Mouse (Mus musculus) embryonic facial prominence, embryonic 13.5 days (tissue): ENCODE results near the gene Ppt2. TPM values are rescaled to one million over a fixed set of nuclear protein-coding genes. Genes with fewer than 3 reads are reported as not detected.

ENCODE experiments used
- ATAC-seq: fragments of 200-750 bp; cut with Nextera tagmentation; 2 replicates; pipeline ENCODE4 v1.8.0; 2017; ENCODE audit warnings: low read depth; ENCODE audit not compliant: insufficient number of reproducible peaks, insufficient read depth, low FRiP score, low TSS enrichment
- H3K27ac ChIP-seq: fragments of 300-500 bp; sonication (generic); 2 replicates; pipeline ENCODE4 v1.5.1; 2015; ENCODE audit warnings: moderate library complexity, mild to moderate bottlenecking, inconsistent platforms
- H3K27me3 ChIP-seq: fragments of 300-500 bp; sonication (generic); 2 replicates; pipeline ENCODE4 v1.6.1; 2015; ENCODE audit warnings: mild to moderate bottlenecking, inconsistent platforms
- H3K36me3 ChIP-seq: fragments of 300-500 bp; sonication (generic); 2 replicates; pipeline ENCODE4 v1.6.1; 2015; ENCODE audit warnings: mild to moderate bottlenecking, inconsistent platforms
- H3K4me1 ChIP-seq: fragments of 300-500 bp; sonication (generic); 2 replicates; pipeline ENCODE4 v1.6.1; 2015; ENCODE audit warnings: inconsistent platforms
- H3K4me2 ChIP-seq: fragments of 300-500 bp; sonication (generic); 2 replicates; pipeline ENCODE4 v1.6.1; 2015; ENCODE audit warnings: moderate library complexity, mild to moderate bottlenecking, inconsistent platforms
- H3K4me3 ChIP-seq: fragments of 300-500 bp; sonication (generic); 2 replicates; pipeline ENCODE4 v1.5.1; 2015; ENCODE audit warnings: mild to moderate bottlenecking, inconsistent platforms
- H3K9ac ChIP-seq: fragments of 300-500 bp; sonication (generic); 2 replicates; pipeline ENCODE4 v1.6.1; 2015; ENCODE audit warnings: mild to moderate bottlenecking, inconsistent platforms
- H3K9me3 ChIP-seq: fragments of 300-500 bp; sonication (generic); 2 replicates; pipeline ENCODE4 v1.6.1; 2016; ENCODE audit warnings: inconsistent platforms
- WGBS: fragments of 180-500 bp; shearing (Covaris S2); methylation state at CpG from one replicate; pipeline ENCODE4 v1.1.7; 2015; ENCODE audit warnings: mixed read lengths; 5-methylcytosine and 5-hydroxymethylcytosine counted together
- polyA plus RNA-seq: library from polyadenylated mRNA; unstranded; fragments of >200 nt; fragmentation: Nextera tagmentation; extraction: Ambion mirVana; gene quantifications from 2 replicates; pipeline ENCODE4 v1.2.1, GENCODE M21; 2015

The Ppt2 gene
- 21.6 and 22.2 TPM in 2 replicates for polyA plus RNA-seq

DNA sequence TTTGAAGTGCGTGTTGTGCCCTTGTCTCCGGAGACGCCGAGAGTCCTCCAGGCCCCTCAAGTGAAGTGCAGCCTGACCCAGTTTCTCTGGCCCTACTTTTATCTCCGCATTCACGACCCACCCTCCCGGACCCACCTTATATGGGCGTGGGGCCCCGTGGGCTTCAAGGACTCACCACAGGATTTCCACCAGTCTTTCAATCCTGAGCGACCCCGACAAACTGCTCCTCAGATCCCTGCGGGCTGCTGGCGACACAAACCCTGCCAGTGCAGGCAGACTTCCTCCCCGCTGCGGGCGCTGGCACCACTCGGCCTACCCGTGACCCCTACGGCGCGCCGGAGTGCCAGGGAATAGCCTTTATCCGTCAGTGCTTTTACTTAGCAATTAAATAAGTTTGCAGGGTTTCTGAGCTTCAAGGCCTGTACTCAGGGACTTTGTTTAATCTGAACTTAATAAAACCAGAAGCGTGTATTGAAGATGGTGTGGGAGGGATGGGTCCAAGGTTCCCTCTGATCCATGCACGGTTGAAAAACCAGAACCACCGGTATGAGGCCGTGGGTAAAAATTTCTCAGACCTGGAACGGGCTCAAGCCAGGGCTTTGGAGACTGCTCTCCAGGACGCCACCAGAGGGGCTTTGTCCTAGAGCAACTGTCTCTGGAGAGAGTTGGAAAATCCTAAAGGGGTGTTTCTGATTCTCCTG, at the start of gene Ppt2:
Gene Ppt2 (minus strand): TSS at position 568 of the 701 bp plus-strand sequence.
- no peak for ATAC-seq
- peak within 1 kb of the TSS; percentile 91 for H3K4me2 ChIP-seq
- H3K36me3 ChIP-seq: peaks cover 17% of the 10 kb centered on the region
- WGBS: 2% methylated on average over 29 of the region's 29 CpGs
- H3K9me3 ChIP-seq: no peaks in the 10 kb centered on the region
- H3K4me3 ChIP-seq: peak within 1 kb of the TSS; percentile 82
- peaks cover 61% of the 10 kb centered on the region for H3K4me1 ChIP-seq
- H3K9ac ChIP-seq: peak within 1 kb of the TSS; percentile 83
- H3K27ac ChIP-seq: peak within 1 kb of the TSS; percentile 97
- peaks cover 38% of the 10 kb centered on the region for H3K27me3 ChIP-seq

- H3K4me1 ChIP-seq: peaks cover 26% of the 10 kb centered on the region
- no peak overlapping the region for H3K4me3 ChIP-seq
- no peak overlapping the region for H3K27ac ChIP-seq
- no peak for ATAC-seq
- no peak overlapping the region for H3K4me2 ChIP-seq
- H3K36me3 ChIP-seq: no peaks in the 10 kb centered on the region
- H3K9me3 ChIP-seq: no peaks in the 10 kb centered on the region
- H3K9ac ChIP-seq: no peak overlapping the region
- WGBS: 69% methylated on average over 12 of the region's 12 CpGs
- peaks cover 89% of the 10 kb centered on the region for H3K27me3 ChIP-seq
Measured at GRCm38 (mm10) chr17:34676671-34677070, 48.4 kb upstream of the Ppt2 start.

DNA sequence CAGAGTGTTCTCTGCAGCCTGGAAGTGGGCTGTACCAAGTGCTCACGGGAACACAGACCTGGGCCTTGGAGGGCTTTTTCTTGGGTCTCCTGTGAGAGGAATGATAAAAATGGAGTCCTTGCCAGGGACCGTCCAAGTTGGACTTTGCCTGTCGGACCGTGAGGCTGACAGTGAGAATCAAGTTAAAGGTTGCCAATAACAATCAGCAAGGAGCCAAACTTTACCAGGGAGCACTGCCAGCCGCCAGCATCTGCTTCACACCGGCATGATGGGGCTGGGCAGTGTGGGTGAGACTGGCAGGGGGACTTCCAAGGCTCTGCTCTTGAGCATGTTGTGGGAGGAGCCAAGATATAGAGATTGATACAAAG, 47.8 kb upstream of the Ppt2 start:
- no peaks in the 10 kb centered on the region for H3K9me3 ChIP-seq
- WGBS: 80% methylated on average over 6 of the region's 6 CpGs
- no peak overlapping the region for H3K4me2 ChIP-seq
- H3K4me3 ChIP-seq: no peak overlapping the region
- no peak overlapping the region for H3K27ac ChIP-seq
- no peak for ATAC-seq
- peaks cover 26% of the 10 kb centered on the region for H3K4me1 ChIP-seq
- H3K36me3 ChIP-seq: no peaks in the 10 kb centered on the region
- peaks cover 95% of the 10 kb centered on the region for H3K27me3 ChIP-seq
- no peak overlapping the region for H3K9ac ChIP-seq

GRCm38 (mm10) chr17:34675205-34676092, 47.1 kb upstream of the Ppt2 start:
- Histone ChIP-seq H3K9me3 (no peaks in the 10 kb centered on the region), H3K36me3 (no peaks in the 10 kb centered on the region), H3K4me1 (peaks cover 24% of the 10 kb centered on the region), H3K4me2 (no peak overlapping the region), H3K4me3 (no peak overlapping the region), H3K9ac (no peak overlapping the region), H3K27me3 (peaks cover 100% of the 10 kb centered on the region), H3K27ac (no peak overlapping the region)
- ATAC-seq: no peak; the same call in 1 of the 2 replicates
- 70% methylated on average over 13 of the region's 13 CpGs for WGBS

DNA sequence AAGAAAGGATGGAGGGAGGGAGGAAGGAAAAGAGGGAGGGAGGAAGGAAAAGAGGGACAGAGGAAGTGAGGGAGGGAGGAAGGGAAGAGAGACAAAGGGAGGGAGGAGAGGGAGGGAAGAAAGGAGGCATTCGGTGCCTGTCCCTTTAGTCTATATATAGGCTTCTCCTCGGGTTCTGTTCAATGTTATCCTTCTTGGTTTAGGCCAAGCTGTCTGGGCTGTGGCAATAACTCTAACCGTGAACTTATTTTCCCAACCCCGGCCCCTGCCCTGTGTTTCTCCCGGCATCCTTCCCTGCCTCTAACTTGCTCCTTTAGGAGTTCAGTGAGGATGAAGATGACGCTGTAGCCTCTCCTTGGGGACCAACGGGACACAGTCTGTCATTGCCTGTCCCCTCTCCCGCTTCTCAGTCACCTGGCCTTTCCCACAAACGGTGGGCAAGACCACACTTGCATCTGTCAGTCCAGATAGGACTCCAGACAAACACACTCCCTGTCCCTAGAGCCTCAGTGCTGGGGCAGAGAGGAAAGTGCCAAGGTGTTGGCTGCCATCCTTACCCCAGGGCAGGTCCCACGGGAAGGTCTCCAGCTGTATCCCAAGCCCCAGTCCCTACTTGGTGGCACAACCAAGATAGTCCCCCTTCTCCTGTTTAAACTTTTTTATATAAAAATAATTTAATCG, 46.4 kb upstream of the Ppt2 start:
- Histone ChIP-seq H3K9ac (no peak overlapping the region), H3K27ac (no peak overlapping the region), H3K36me3 (no peaks in the 10 kb centered on the region), H3K9me3 (no peaks in the 10 kb centered on the region), H3K4me3 (no peak overlapping the region), H3K4me2 (no peak overlapping the region), H3K4me1 (peaks cover 17% of the 10 kb centered on the region), H3K27me3 (peaks cover 100% of the 10 kb centered on the region)
- WGBS: 63% methylated on average over 11 of the region's 11 CpGs
- no peak for ATAC-seq

GRCm38 (mm10) chr17:34673139-34673538, 44.8 kb upstream of the Ppt2 start:
- ATAC-seq: no peak
- 79% methylated on average over 7 of the region's 7 CpGs for WGBS
- Histone ChIP-seq H3K4me3 (no peak overlapping the region), H3K9ac (no peak overlapping the region), H3K36me3 (no peaks in the 10 kb centered on the region), H3K9me3 (no peaks in the 10 kb centered on the region), H3K27me3 (peaks cover 94% of the 10 kb centered on the region), H3K4me1 (peaks cover 17% of the 10 kb centered on the region), H3K27ac (no peak overlapping the region), H3K4me2 (no peak overlapping the region)

DNA sequence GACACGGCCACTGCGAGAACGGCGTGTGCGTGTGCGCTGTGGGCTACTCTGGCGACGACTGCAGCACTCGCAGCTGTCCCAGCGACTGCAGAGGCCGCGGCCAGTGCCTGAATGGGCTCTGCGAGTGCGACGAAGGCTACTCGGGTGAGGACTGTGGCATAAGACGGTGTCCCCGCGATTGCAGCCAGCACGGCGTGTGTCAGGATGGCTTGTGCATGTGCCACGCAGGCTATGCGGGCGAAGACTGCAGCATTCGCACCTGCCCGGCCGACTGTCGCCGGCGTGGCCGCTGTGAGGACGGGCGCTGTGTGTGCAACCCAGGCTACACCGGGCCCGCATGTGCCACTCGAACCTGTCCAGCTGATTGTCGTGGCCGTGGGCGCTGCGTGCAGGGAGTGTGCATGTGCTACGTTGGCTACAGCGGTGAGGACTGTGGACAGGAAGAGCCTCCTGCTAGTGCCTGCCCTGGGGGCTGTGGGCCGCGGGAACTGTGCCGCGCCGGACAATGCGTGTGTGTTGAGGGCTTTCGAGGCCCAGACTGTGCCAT, 44.0 kb upstream of the Ppt2 start:
- H3K4me1 ChIP-seq: peaks cover 17% of the 10 kb centered on the region
- H3K4me2 ChIP-seq: peak overlapping the region; percentile 65
- H3K27ac ChIP-seq: no peak overlapping the region
- H3K4me3 ChIP-seq: peak overlapping the region; percentile 40
- WGBS: 32% methylated on average over 49 of the region's 49 CpGs
- no peak for ATAC-seq
- no peaks in the 10 kb centered on the region for H3K36me3 ChIP-seq
- H3K27me3 ChIP-seq: peaks cover 90% of the 10 kb centered on the region
- peak overlapping the region; percentile 66; the same call in 1 of the 2 replicates for H3K9ac ChIP-seq
- 0 out of 2 replicates have a peak, but pooled peaks cover 4% of the 10 kb centered on the region for H3K9me3 ChIP-seq

DNA sequence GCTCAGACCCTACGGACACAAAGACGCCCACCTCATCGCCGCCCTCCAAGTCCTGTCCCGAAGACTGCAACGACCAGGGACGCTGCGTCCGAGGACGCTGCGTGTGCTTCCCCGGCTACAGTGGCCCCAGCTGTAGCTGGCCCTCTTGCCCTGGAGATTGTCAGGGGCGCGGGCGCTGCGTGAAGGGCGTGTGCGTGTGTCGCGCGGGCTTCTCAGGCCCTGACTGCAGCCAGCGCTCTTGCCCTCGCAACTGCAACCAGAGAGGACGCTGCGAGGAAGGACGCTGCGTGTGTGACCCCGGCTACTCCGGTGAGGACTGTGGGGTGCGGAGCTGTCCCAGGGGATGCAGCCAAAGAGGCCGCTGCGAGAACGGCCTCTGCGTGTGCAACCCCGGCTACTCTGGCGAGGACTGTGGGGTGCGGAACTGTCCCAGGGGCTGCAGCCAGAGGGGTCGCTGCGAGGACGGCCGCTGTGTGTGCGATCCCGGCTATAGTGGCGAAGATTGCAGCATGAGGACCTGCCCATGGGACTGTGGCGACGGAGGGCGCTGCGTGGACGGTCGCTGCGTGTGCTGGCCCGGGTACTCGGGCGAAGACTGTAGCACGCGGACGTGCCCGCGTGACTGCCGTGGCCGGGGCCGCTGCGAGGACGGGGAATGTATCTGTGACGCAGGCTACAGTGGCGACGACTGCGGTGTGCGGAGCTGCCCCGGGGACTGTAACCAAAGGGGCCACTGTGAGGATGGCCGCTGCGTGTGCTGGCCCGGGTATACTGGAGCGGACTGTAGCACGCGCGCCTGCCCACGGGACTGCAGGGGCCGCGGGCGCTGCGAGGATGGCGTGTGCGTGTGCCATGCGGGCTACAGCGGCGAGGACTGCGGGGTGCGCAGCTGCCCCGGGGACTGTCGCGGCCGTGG, 43.1 kb upstream of the Ppt2 start:
- H3K27me3 ChIP-seq: peaks cover 84% of the 10 kb centered on the region
- WGBS: 7% methylated on average over 92 of the region's 93 CpGs
- no peak for ATAC-seq

DNA sequence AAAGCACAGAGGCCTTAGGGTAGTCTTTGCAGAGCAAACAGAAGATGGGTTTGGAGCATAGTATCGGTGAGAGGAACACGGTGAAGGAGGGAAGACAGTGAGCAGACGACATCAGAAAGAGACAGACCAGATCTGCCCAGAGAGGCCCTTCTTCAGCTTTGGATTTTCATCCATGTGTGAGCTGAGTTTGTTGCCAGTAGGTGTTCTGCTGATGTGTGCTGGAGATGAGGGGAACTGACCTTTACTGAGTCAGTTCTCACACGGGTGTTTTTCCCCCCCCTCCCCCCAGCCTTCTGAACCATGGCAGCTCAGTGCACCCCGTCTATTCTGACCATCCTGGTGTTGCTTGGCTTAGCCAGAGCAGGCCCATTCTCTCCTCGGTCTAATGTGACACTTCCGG, 41.9 kb upstream of the Ppt2 start, which contains the start of gene Tnxb:
Gene Tnxb (plus strand): TSS at position 301 of the 400 bp plus-strand sequence.
- Histone ChIP-seq H3K4me2 (peak within 1 kb of the TSS; percentile 65), H3K9me3 (0 out of 2 replicates have a peak, but pooled peaks cover 4% of the 10 kb centered on the region), H3K9ac (peak within 1 kb of the TSS; percentile 66), H3K4me1 (peaks cover 17% of the 10 kb centered on the region), H3K36me3 (no peaks in the 10 kb centered on the region), H3K27me3 (peaks cover 78% of the 10 kb centered on the region), H3K4me3 (peak within 1 kb of the TSS; percentile 40), H3K27ac (no peak within 1 kb of the TSS)
- WGBS: 54% methylated on average over 7 of the region's 7 CpGs
- no peak for ATAC-seq

More for the DNA sequence above, 43.1 kb upstream of the Ppt2 start:
- H3K36me3 ChIP-seq: no peaks in the 10 kb centered on the region
- H3K4me2 ChIP-seq: peak overlapping the region; percentile 65
- 0 out of 2 replicates have a peak, but pooled peaks cover 4% of the 10 kb centered on the region for H3K9me3 ChIP-seq
- H3K4me1 ChIP-seq: peaks cover 17% of the 10 kb centered on the region
- H3K27ac ChIP-seq: no peak overlapping the region
- H3K9ac ChIP-seq: peak overlapping the region; percentile 66
- H3K4me3 ChIP-seq: peak overlapping the region; percentile 40

GRCm38 (mm10) chr17:34664472-34664871, 36.2 kb upstream of the Ppt2 start:
- H3K4me2 ChIP-seq: no peak overlapping the region
- H3K27me3 ChIP-seq: peaks cover 62% of the 10 kb centered on the region
- no peaks in the 10 kb centered on the region for H3K36me3 ChIP-seq
- no peak overlapping the region for H3K4me3 ChIP-seq
- 79% methylated on average over 7 of the region's 7 CpGs for WGBS
- H3K27ac ChIP-seq: no peak overlapping the region
- H3K9me3 ChIP-seq: 0 out of 2 replicates have a peak, but pooled peaks cover 4% of the 10 kb centered on the region
- peaks cover 15% of the 10 kb centered on the region for H3K4me1 ChIP-seq
- H3K9ac ChIP-seq: no peak overlapping the region
- no peak for ATAC-seq
